Mouse (Mus musculus): Measurements from ENCODE around the gene Esp8.
"Not testable (repeated sequence)": the region's sequence is repeated elsewhere in the genome, so short reads cannot be mapped to it uniquely, and the experiment has no call there.

Gene Esp8

DNA sequence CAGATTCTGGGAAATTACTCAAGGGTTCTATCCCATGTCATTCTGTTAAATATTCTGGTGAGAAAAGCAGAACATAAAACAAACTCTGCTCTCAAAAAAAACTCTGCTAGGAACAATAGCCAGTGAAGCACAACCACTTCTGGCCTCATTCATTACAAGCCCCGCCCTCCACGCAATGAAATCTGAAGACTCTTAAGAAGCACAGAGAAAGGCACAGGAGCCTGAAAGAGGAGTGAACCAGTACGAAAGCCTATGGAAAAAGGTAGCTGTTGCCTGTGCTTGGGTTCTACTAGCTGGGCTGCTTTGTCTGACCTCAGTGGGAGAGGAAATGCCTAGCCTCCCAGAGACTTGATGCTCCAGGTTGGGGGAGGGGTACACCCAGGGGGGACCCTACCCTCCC, at the start of gene Esp8:
TSS of gene Esp8 (plus strand) at position 205 of the 400 bp plus-strand sequence.
- no peak for DNase-seq (ENCODE audit: low spot score)

DNA sequence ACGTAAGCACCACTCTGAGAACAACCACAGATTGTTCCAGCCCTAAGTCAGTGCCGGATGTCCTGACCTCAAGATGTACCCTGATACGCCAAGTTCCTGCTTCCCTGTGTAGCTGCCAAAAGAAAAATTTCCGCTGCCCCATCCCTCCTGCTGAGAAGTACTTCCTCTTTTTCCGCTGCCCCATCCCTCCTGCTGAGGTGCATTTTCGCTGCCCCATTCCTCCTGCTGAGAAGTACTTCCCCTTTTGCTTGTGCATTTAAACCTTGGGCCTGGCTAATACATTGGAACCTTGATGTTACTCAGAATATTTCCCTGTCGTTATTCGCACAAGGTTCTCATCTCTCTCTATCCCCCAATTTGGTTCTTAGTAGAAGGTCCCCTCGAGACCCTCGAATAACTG, 36.3 kb upstream of the Esp8 start:
- DNase-seq (ENCODE audit: low spot score), result not testable (repeated sequence)

DNA sequence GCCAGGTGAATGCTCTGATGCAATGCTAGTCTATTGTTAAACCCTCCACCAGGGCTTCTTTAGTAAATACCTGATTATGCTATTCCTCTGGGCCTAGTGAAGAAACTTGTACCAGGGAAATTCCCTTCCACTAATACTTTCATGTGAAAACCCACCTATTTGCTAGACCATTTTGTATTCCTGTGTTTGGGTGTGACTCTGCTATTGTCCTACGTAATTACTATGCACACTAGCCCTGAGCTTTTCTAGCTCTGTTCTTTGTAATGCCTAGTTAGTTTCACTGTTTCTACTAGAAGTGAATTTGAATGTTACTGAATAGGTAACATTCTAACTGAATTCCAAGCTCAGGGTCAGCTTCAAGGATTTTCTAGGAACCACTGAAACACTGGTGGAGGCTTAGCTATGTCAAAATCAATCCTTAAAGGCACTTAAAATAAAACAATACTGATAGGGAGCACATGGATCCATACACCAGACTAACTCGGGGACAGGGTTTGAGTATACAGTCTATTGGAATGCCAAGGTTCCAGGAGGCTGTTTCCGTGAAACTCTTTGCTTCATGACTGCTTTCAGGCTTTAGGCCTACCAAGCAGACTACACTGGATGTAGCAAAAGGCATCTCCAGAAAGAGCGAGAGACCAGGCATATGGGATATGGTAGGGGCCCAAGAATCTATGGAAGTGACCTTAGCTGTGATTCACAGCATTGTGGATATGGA, 24.2 kb upstream of the Esp8 start:
- not testable (repeated sequence) for DNase-seq (ENCODE audit: low spot score)

DNA sequence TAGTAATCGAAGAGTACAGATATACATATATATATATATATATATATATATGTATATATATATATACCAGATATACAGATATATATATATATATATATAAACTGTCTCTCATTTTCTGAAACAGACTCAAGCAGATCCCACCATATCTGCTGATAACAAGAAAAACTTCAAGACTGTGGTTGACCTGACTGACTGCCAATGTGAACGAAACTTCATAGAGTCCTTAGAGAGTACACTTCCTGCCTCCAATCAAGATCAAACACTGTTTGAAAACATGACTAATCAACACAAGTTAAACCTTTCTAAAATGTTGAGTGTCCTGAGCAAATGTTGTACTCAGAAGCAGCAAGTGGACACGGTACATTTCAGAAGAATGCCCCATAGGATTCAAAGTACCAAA, 10.0 kb downstream of the Esp8 start:
- DNase-seq (ENCODE audit: low spot score), result no peak

DNA sequence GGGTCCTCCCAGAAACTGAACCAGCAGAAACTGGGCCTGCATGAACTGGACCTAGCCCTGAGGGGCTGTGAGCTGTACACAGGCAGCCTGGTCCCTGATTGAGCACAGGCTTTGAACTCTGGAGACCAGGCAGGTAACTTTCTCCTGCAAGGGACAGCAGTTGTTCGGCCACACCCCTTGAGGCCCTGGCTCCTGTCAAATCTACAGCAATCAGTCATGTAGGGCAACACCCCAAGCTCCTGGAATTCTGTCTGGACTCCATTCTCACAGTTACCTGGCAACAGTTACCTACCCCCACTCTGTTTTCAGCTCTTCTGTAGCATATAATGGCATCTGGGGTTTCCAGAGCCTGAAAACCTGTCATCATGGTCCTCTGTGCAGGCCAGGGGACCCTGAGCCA, 11.3 kb downstream of the Esp8 start:
- DNase-seq (ENCODE audit: low spot score), result no peak

DNA sequence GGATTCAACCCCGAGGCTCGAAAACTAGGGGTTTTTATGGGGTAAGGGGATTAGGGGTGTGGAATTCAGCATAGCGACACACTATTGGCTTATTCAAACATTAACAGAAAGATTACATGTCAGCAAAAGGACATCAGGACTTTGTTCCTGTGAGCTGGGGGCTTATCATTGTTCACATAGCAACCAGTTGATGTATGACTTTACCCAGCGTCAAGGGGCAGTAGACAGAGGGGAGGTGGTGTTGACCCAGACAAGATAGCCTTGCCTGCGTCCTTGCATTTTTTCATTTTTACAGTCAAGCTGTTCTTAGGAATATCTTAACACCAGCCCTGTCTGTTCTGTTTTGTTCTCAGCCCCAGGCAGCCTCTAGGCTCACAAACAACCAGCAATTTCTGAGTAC, 27.2 kb downstream of the Esp8 start:
- DNase-seq (ENCODE audit: low spot score), result peak; percentile 18

DNA sequence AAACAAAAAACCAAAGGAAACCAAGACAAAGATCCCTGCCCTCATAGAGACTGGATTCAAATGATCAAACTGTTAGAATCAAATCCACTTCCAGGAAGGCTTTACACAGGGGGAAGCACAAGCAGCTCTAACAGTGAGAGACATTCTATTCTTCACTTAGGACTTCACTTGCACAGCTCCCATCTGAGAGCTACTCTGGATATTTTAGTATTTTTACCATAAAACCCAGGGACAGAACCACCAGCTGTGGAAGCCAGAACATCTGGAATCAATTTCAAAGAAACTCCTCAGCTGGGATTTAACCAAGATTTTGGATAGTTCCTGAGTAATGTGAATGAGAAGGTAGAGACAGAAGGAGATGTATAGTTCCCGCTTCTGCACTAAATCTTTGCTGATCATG, 33.6 kb downstream of the Esp8 start:
- DNase-seq (ENCODE audit: low spot score), result no peak

DNA sequence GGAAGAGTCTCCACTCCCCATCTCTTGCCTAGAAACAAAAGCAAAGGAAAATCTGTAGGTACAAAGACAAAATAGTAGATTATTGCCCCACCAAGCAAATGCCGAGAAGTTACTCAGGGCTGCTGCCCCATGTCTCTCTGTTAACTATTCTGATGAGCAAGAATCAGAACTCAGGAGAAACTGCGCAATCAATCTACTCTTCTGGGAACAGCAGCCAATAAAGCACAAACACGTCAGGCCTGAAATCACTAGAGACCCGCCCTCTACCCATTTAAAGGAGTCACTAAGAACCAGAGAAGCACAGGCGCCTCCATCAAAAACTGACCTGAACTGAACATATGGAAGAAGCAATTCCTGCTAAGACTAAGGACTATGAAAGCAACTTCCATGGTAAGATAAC, 41.4 kb downstream of the Esp8 start, which contains the start of gene Esp6:
TSS of gene Esp6 (plus strand) at position 301 of the 400 bp plus-strand sequence.
- DNase-seq (ENCODE audit: low spot score), result no peak

All from yolk sac, embryonic 10.5 days (tissue).